Mouse (Mus musculus) liver, embryonic 11.5 days (tissue): ENCODE data around the gene T. TPM values are rescaled to one million over a fixed set of nuclear protein-coding genes. Genes with fewer than 3 reads are reported as not detected.

Experiments
- ATAC-seq: fragments of 200-750 bp; cut with Nextera tagmentation; replicated peaks from 2 replicates; pipeline ENCODE4 v1.8.0; 2017; ENCODE audit warnings: moderate number of reproducible peaks, mild to moderate bottlenecking, moderate TSS enrichment, moderate library complexity; ENCODE audit not compliant: low FRiP score
- DNase-seq: peaks from one replicate; pipeline ENCODE4 v3.0.0-alpha.2; 2017; ENCODE audit warnings: low spot score
- H3K27ac ChIP-seq: fragments of 300-500 bp; sonication (generic); 2 replicates; pipeline ENCODE4 v1.5.1; 2014; ENCODE audit warnings: mild to moderate bottlenecking, low read depth, low read length, control low read depth
- H3K27me3 ChIP-seq: fragments of 300-500 bp; sonication (generic); replicated peaks from 2 replicates; pipeline ENCODE4 v1.6.1; 2014; ENCODE audit warnings: low read length, mixed read lengths; ENCODE audit not compliant: control insufficient read depth, insufficient read depth
- H3K36me3 ChIP-seq: fragments of 300-500 bp; sonication (generic); 2 replicates; pipeline ENCODE4 v1.6.1; 2014; ENCODE audit warnings: mild to moderate bottlenecking, low read length, moderate library complexity, mixed read lengths; ENCODE audit not compliant: control insufficient read depth, insufficient read depth
- H3K4me1 ChIP-seq: fragments of 300-500 bp; sonication (generic); replicated peaks from 2 replicates; pipeline ENCODE4 v1.6.1; 2014; ENCODE audit warnings: low read length, mixed read lengths; ENCODE audit not compliant: control insufficient read depth, insufficient read depth
- H3K4me2 ChIP-seq: fragments of 300-500 bp; sonication (generic); 2 replicates; pipeline ENCODE4 v1.6.1; 2014; ENCODE audit warnings: mild to moderate bottlenecking, control low read depth, moderate library complexity
- H3K4me3 ChIP-seq: fragments of 300-500 bp; sonication (generic); 2 replicates; pipeline ENCODE4 v1.5.1; 2014; ENCODE audit warnings: low read depth, low read length, control low read depth
- H3K9ac ChIP-seq: fragments of 300-500 bp; sonication (generic); 2 replicates; pipeline ENCODE4 v1.6.1; 2014; ENCODE audit warnings: low read depth, low read length, control low read depth
- H3K9me3 ChIP-seq: fragments of 300-500 bp; sonication (generic); 2 replicates; pipeline ENCODE4 v1.6.1; 2016; ENCODE audit warnings: low read length, inconsistent platforms, mixed read lengths; ENCODE audit not compliant: control insufficient read depth
- whole genome bisulfite sequencing: fragments of 180-500 bp; shearing (Covaris S2); extraction: QIAGEN DNeasy Blood & Tissue Kit; methylation state at CpG from one replicate; pipeline ENCODE4 v1.1.7; 2014; 5-methylcytosine and 5-hydroxymethylcytosine counted together
- polyA plus RNA-seq: library from polyadenylated mRNA; unstranded; fragments of >200 nt; fragmentation: Nextera tagmentation; extraction: Ambion mirVana; gene quantifications from 2 replicates; pipeline ENCODE4 v1.2.1, GENCODE M21; 2014

T gene
- polyA plus RNA-seq, 1 experiment from 2014 or later: not detected

GRCm38 (mm10) chr17:8447676-8448192 is 13.5 kb downstream of the T start:
- H3K36me3 ChIP-seq: no peaks in the 10 kb centered on the region
- no peak overlapping the region for H3K4me3 ChIP-seq
- H3K4me2 ChIP-seq: no peak overlapping the region
- H3K4me1 ChIP-seq: no peaks in the 10 kb centered on the region
- H3K27me3 ChIP-seq: no peaks in the 10 kb centered on the region
- H3K9me3 ChIP-seq: no peaks in the 10 kb centered on the region
- ATAC-seq: no peak
- DNase-seq: no peak
- WGBS: 43% methylated on average over 9 of the region's 9 CpGs
- H3K27ac ChIP-seq: no peak overlapping the region
- no peak overlapping the region for H3K9ac ChIP-seq

- Histone ChIP-seq H3K4me1 (no peaks in the 10 kb centered on the region), H3K9me3 (no peaks in the 10 kb centered on the region), H3K9ac (no peak overlapping the region), H3K27ac (no peak overlapping the region), H3K36me3 (no peaks in the 10 kb centered on the region), H3K4me2 (no peak overlapping the region), H3K27me3 (no peaks in the 10 kb centered on the region), H3K4me3 (no peak overlapping the region)
- ATAC-seq (no peak), DNase-seq (no peak)
- 62% methylated on average over 3 of the region's 3 CpGs for WGBS
Observed at GRCm38 (mm10) chr17:8448324-8448723, 14.1 kb downstream of the T start.

GRCm38 (mm10) chr17:8455196-8455595 is 21.0 kb downstream of the T start:
- H3K27ac ChIP-seq: no peak overlapping the region

GRCm38 (mm10) chr17:8455601-8456000 is 21.4 kb downstream of the T start:
- no peak for DNase-seq
- no peak for ATAC-seq
- no peaks in the 10 kb centered on the region for H3K9me3 ChIP-seq
- H3K4me3 ChIP-seq: no peak overlapping the region
- H3K27ac ChIP-seq: no peak overlapping the region
- H3K4me1 ChIP-seq: no peaks in the 10 kb centered on the region
- WGBS: 61% methylated on average over 7 of the region's 7 CpGs
- H3K27me3 ChIP-seq: no peaks in the 10 kb centered on the region; the same call in 1 of the 2 replicates
- H3K36me3 ChIP-seq: no peaks in the 10 kb centered on the region
- no peak overlapping the region for H3K9ac ChIP-seq
- H3K4me2 ChIP-seq: no peak overlapping the region

More at GRCm38 (mm10) chr17:8455196-8455595, 21.0 kb downstream of the T start:
- H3K9ac ChIP-seq: no peak overlapping the region
- no peaks in the 10 kb centered on the region for H3K4me1 ChIP-seq
- no peak overlapping the region for H3K4me3 ChIP-seq
- ATAC-seq (no peak), DNase-seq (no peak)
- no peaks in the 10 kb centered on the region for H3K36me3 ChIP-seq
- no peaks in the 10 kb centered on the region; the same call in 1 of the 2 replicates for H3K27me3 ChIP-seq
- 43% methylated on average over 6 of the region's 6 CpGs for WGBS
- no peak overlapping the region for H3K4me2 ChIP-seq
- H3K9me3 ChIP-seq: no peaks in the 10 kb centered on the region

GRCm38 (mm10) chr17:8456856-8457460 is 22.7 kb downstream of the T start:
- Histone ChIP-seq H3K9me3 (no peaks in the 10 kb centered on the region), H3K4me2 (no peak overlapping the region), H3K36me3 (no peaks in the 10 kb centered on the region), H3K27ac (no peak overlapping the region), H3K27me3 (no peaks in the 10 kb centered on the region; the same call in 1 of the 2 replicates), H3K4me3 (no peak overlapping the region), H3K9ac (no peak overlapping the region), H3K4me1 (no peaks in the 10 kb centered on the region)
- no peak for DNase-seq
- 27% methylated on average over 9 of the region's 9 CpGs for WGBS
- ATAC-seq: no peak

GRCm38 (mm10) chr17:8461568-8461967 is 27.3 kb downstream of the T start:
- ATAC-seq: no peak
- Histone ChIP-seq H3K4me3 (no peak overlapping the region), H3K9ac (no peak overlapping the region), H3K27ac (no peak overlapping the region), H3K36me3 (no peaks in the 10 kb centered on the region), H3K4me2 (no peak overlapping the region), H3K27me3 (peaks cover 15% of the 10 kb centered on the region), H3K9me3 (no peaks in the 10 kb centered on the region), H3K4me1 (no peaks in the 10 kb centered on the region)
- no peak for DNase-seq
- 7% methylated on average over 4 of the region's 4 CpGs for WGBS

GRCm38 (mm10) chr17:8463482-8464128 is 29.4 kb downstream of the T start:
- WGBS: 26% methylated on average over 9 of the region's 9 CpGs
- DNase-seq: peak; percentile 51
- no peak overlapping the region for H3K4me2 ChIP-seq
- no peaks in the 10 kb centered on the region for H3K9me3 ChIP-seq
- peaks cover 20% of the 10 kb centered on the region for H3K27me3 ChIP-seq
- ATAC-seq: no peak
- no peak overlapping the region for H3K27ac ChIP-seq
- H3K36me3 ChIP-seq: no peaks in the 10 kb centered on the region
- H3K9ac ChIP-seq: no peak overlapping the region
- no peaks in the 10 kb centered on the region for H3K4me1 ChIP-seq
- no peak overlapping the region for H3K4me3 ChIP-seq

- WGBS: 81% methylated on average over 3 of the region's 3 CpGs
- Histone ChIP-seq H3K9ac (no peak overlapping the region), H3K4me2 (no peak overlapping the region), H3K9me3 (no peaks in the 10 kb centered on the region), H3K4me1 (no peaks in the 10 kb centered on the region), H3K36me3 (no peaks in the 10 kb centered on the region), H3K4me3 (no peak overlapping the region), H3K27ac (no peak overlapping the region), H3K27me3 (peaks cover 24% of the 10 kb centered on the region)
- ATAC-seq: no peak
- DNase-seq: no peak
Observed at GRCm38 (mm10) chr17:8467771-8468170, 33.5 kb downstream of the T start.
